Mouse (Mus musculus): Measurements from ENCODE around the gene 4632433K11Rik.

DNA sequence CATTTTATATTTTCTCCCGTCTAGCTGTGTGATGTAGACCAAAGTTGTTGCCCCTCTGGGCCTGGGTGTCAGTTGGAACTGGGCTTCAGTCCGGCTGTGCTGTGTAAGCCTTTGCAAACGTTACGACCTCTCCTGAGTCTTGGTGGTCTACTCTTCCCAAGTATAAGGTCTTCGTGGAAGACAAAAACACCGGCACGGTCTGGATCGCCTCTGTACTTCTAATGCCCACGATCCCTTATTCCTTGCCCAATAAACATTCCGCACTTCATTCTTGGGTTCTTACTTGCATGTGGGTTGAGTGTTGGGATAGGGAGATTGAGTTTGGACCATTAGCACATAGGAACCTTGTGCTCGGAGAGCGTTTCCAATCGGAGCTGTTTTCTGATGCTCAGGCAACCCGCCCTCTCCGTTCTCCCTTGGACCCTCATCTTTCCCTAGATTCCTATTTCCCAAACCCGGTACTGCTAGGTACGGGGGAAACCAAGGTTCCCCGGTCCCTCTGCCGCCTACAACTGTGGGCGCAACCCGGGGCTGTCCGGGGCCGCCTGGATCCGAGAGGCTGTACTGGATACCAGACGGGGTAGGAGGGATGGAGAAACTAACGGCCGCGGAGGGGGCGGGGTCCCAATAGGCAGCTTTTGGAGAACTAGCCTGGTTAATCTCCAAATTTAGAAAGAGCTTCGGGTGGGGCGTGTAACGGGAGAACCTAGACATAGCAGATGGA, 19.7 kb downstream of the 4632433K11Rik start:
- TF ChIP-seq TBP (conservative IDR thresholded peaks at IDR 0.05; ENCODE audit: low read depth, low read length) (no peak), POLR2A (IDR thresholded peaks at IDR 0.05; ENCODE audit: low read depth, low read length) (no peak), USF2 (conservative IDR thresholded peaks at IDR 0.05; ENCODE audit: low read depth, low read length) (no peak), EP300 (IDR thresholded peaks at IDR 0.05; ENCODE audit: low read length) (no peak), CTCF (conservative IDR thresholded peaks at IDR 0.05 in 1 of 2, IDR thresholded peaks at IDR 0.05 in 1 of 2; ENCODE audit: low read depth in 2 of 2, low read length in 2 of 2) (no peak), NRF1 (IDR thresholded peaks at IDR 0.05; ENCODE audit: low read depth, low read length) (no peak)
